Mouse (Mus musculus): ENCODE results near the gene Slc24a5. TPM values are rescaled to one million over a fixed set of nuclear protein-coding genes. Genes with fewer than 3 reads are reported as not detected.
"Not testable (repeated sequence)": the region's sequence is repeated elsewhere in the genome, so short reads cannot be mapped to it uniquely, and the experiment has no call there.

The Slc24a5 gene
- total and polyA plus RNA-seq, 2 experiments from 2014 or later, result 1.1 TPM; not detected in 1

GRCm38 (mm10) chr2:125088757-125089156 lies 20.8 kb downstream of the Slc24a5 start:
- no peak overlapping the region for H3K4me3 ChIP-seq (ENCODE audit: low read depth, low read length)
- H3K9me3 ChIP-seq (replicated peaks; ENCODE audit: control insufficient read depth, low read length), result no peaks in the 10 kb centered on the region
- H3K27me3 ChIP-seq (ENCODE audit: control insufficient read depth, insufficient read depth, low read length), result no peaks in the 10 kb centered on the region
- TF ChIP-seq EP300 (IDR thresholded peaks at IDR 0.05; ENCODE audit: low read depth) (no peak), CTCF (IDR thresholded peaks at IDR 0.05; ENCODE audit: low read depth) (no peak)
- H3K4me1 ChIP-seq (ENCODE audit: control insufficient read depth, insufficient read depth), result no peaks in the 10 kb centered on the region
- 95% methylated on average over 7 of the region's 7 CpGs for WGBS
- no peak for ATAC-seq (ENCODE audit: insufficient read depth, low read depth)
- DNase-seq (ENCODE audit: low spot score), result no peak
- peaks cover 34% of the 10 kb centered on the region for H3K36me3 ChIP-seq (replicated peaks; ENCODE audit: control insufficient read depth, insufficient read depth, low read length)
- no peak overlapping the region for H3K9ac ChIP-seq (replicated peaks; ENCODE audit: low read depth, low read length)
- no peak overlapping the region for H3K4me2 ChIP-seq (ENCODE audit: low read depth, low read length)
- no peak overlapping the region for H3K27ac ChIP-seq (ENCODE audit: low read depth)

GRCm38 (mm10) chr2:125092123-125092522 lies 24.2 kb downstream of the Slc24a5 start:
- not testable (repeated sequence) for H3K4me1 ChIP-seq (ENCODE audit: control insufficient read depth, insufficient read depth); H3K4me2 ChIP-seq (ENCODE audit: low read depth, low read length); H3K27ac ChIP-seq (ENCODE audit: low read depth); DNase-seq (ENCODE audit: low spot score); H3K27me3 ChIP-seq (ENCODE audit: control insufficient read depth, insufficient read depth, low read length); H3K4me3 ChIP-seq (ENCODE audit: low read depth, low read length); H3K9ac ChIP-seq (replicated peaks; ENCODE audit: low read depth, low read length); ATAC-seq (ENCODE audit: insufficient read depth, low read depth); H3K9me3 ChIP-seq (replicated peaks; ENCODE audit: control insufficient read depth, low read length)
- peaks cover 44% of the 10 kb centered on the region for H3K36me3 ChIP-seq (replicated peaks; ENCODE audit: control insufficient read depth, insufficient read depth, low read length)
- WGBS, result 74% methylated on average over 3 of the region's 3 CpGs

GRCm38 (mm10) chr2:125104491-125104890 lies 36.6 kb downstream of the Slc24a5 start:
- not testable (repeated sequence) for ATAC-seq (ENCODE audit: insufficient read depth, low read depth); H3K9ac ChIP-seq (replicated peaks; ENCODE audit: low read depth, low read length); H3K4me1 ChIP-seq (ENCODE audit: control insufficient read depth, insufficient read depth); DNase-seq (ENCODE audit: low spot score); H3K4me3 ChIP-seq (ENCODE audit: low read depth, low read length); H3K27ac ChIP-seq (ENCODE audit: low read depth); H3K27me3 ChIP-seq (ENCODE audit: control insufficient read depth, insufficient read depth, low read length); H3K4me2 ChIP-seq (ENCODE audit: low read depth, low read length); H3K9me3 ChIP-seq (replicated peaks; ENCODE audit: control insufficient read depth, low read length)
- H3K36me3 ChIP-seq (replicated peaks; ENCODE audit: control insufficient read depth, insufficient read depth, low read length), result peaks cover 46% of the 10 kb centered on the region
- WGBS, result 99% methylated on average over 13 of the region's 13 CpGs

GRCm38 (mm10) chr2:125106536-125106935 lies 38.6 kb downstream of the Slc24a5 start:
- H3K36me3 ChIP-seq (replicated peaks; ENCODE audit: control insufficient read depth, insufficient read depth, low read length), result peaks cover 45% of the 10 kb centered on the region
- 94% methylated on average over 4 of the region's 4 CpGs for WGBS

GRCm38 (mm10) chr2:125119381-125120110 lies 51.6 kb downstream of the Slc24a5 start:
- no peak for TF ChIP-seq EP300 (IDR thresholded peaks at IDR 0.05; ENCODE audit: low read depth)
- H3K27me3 ChIP-seq (ENCODE audit: control insufficient read depth, insufficient read depth, low read length), result no peaks in the 10 kb centered on the region
- WGBS, result 59% methylated on average over 6 of the region's 6 CpGs
- H3K9me3 ChIP-seq (replicated peaks; ENCODE audit: control insufficient read depth, low read length), result no peaks in the 10 kb centered on the region
- H3K9ac ChIP-seq (replicated peaks; ENCODE audit: low read depth, low read length), result no peak overlapping the region
- 0 out of 2 replicates have a peak, but pooled peaks cover 3% of the 10 kb centered on the region for H3K36me3 ChIP-seq (replicated peaks; ENCODE audit: control insufficient read depth, insufficient read depth, low read length)
- H3K4me1 ChIP-seq (ENCODE audit: control insufficient read depth, insufficient read depth), result peaks cover 17% of the 10 kb centered on the region; the same call in 1 of the 2 replicates
- no peak overlapping the region for H3K4me2 ChIP-seq (ENCODE audit: low read depth, low read length)
- DNase-seq (ENCODE audit: low spot score), result no peak
- H3K27ac ChIP-seq (ENCODE audit: low read depth), result no peak overlapping the region
- ATAC-seq (ENCODE audit: insufficient read depth, low read depth), result no peak
- H3K4me3 ChIP-seq (ENCODE audit: low read depth, low read length), result no peak overlapping the region

More at GRCm38 (mm10) chr2:125106536-125106935, 38.6 kb downstream of the Slc24a5 start:
- not testable (repeated sequence) for H3K4me3 ChIP-seq (ENCODE audit: low read depth, low read length); H3K9ac ChIP-seq (replicated peaks; ENCODE audit: low read depth, low read length); H3K27ac ChIP-seq (ENCODE audit: low read depth); H3K9me3 ChIP-seq (replicated peaks; ENCODE audit: control insufficient read depth, low read length); ATAC-seq (ENCODE audit: insufficient read depth, low read depth); H3K4me1 ChIP-seq (ENCODE audit: control insufficient read depth, insufficient read depth); H3K27me3 ChIP-seq (ENCODE audit: control insufficient read depth, insufficient read depth, low read length); H3K4me2 ChIP-seq (ENCODE audit: low read depth, low read length); DNase-seq (ENCODE audit: low spot score)

- peak; percentile 14 for DNase-seq (ENCODE audit: low spot score)
- 8% methylated on average over 4 of the region's 4 CpGs for WGBS
- H3K9me3 ChIP-seq (replicated peaks; ENCODE audit: control insufficient read depth, low read length), result no peaks in the 10 kb centered on the region
- no peak for ATAC-seq (ENCODE audit: insufficient read depth, low read depth)
- H3K36me3 ChIP-seq (replicated peaks; ENCODE audit: control insufficient read depth, insufficient read depth, low read length), result no peaks in the 10 kb centered on the region
- peak overlapping the region; percentile 78 for H3K4me2 ChIP-seq (ENCODE audit: low read depth, low read length)
- H3K9ac ChIP-seq (replicated peaks; ENCODE audit: low read depth, low read length), result peak overlapping the region; percentile 77
- peaks cover 17% of the 10 kb centered on the region; the same call in 1 of the 2 replicates for H3K4me1 ChIP-seq (ENCODE audit: control insufficient read depth, insufficient read depth)
- no peaks in the 10 kb centered on the region for H3K27me3 ChIP-seq (ENCODE audit: control insufficient read depth, insufficient read depth, low read length)
- 0 out of 2 replicates have a peak overlapping the region, but pooled peaks have one; percentile 77 for H3K27ac ChIP-seq (ENCODE audit: low read depth)
- H3K4me3 ChIP-seq (ENCODE audit: low read depth, low read length), result peak overlapping the region; percentile 62
- TF ChIP-seq CTCF (IDR thresholded peaks at IDR 0.05; ENCODE audit: low read depth) (no peak), EP300 (IDR thresholded peaks at IDR 0.05; ENCODE audit: low read depth) (no peak)
Measured at GRCm38 (mm10) chr2:125122288-125122623, 54.3 kb downstream of the Slc24a5 start.

Measured in heart, postnatal 0 days (tissue).